Mouse (Mus musculus): ENCODE measurements at regions not wholly inside any gene's neighbourhood (a gene's known extent, or its start where the extent isn't known, plus 50 kb on each side); places are given as distances from the start of the nearest gene placed in this dataset.

GRCm38 (mm10) chr2:166333818-166334217 is 178.4 kb upstream of the Sulf2 start:
- TF ChIP-seq HCFC1 (IDR thresholded peaks at IDR 0.05; ENCODE audit: borderline replicate concordance, insufficient read depth, low read length) (no peak), ZC3H11A (IDR thresholded peaks at IDR 0.05; ENCODE audit: borderline replicate concordance, low read depth, low read length) (no peak), ZNF384 (IDR thresholded peaks at IDR 0.05; ENCODE audit: low read depth, low read length) (no peak), CHD2 (IDR thresholded peaks at IDR 0.05; ENCODE audit: low read depth, low read length) (no peak), MAFK (IDR thresholded peaks at IDR 0.05; ENCODE audit: insufficient read depth, low read depth, low read length) (no peak)
